Mouse (Mus musculus) lung, postnatal 4 days (tissue): ENCODE data around the gene Stk24.

Source experiments
- DNase-seq, 2 experiments: peaks; one replicate each; pipeline ENCODE4 v3.0.0; 2021

Stk24 gene

GRCm38 (mm10) chr14:121348256-121348655 is 31.6 kb downstream of the Stk24 start:
- DNase-seq: peak; percentile 81 to 90

- no peak for DNase-seq
These were observed 32.7 kb downstream of the Stk24 start for GRCm38 (mm10) chr14:121347134-121347533.

- peak; percentile 46 to 60 for DNase-seq
These were observed 33.2 kb downstream of the Stk24 start for GRCm38 (mm10) chr14:121346654-121347053.

GRCm38 (mm10) chr14:121346053-121346452 is 33.8 kb downstream of the Stk24 start:
- peak in 1 of 2 experiments; percentile 37 for DNase-seq

GRCm38 (mm10) chr14:121344928-121345327 is 34.9 kb downstream of the Stk24 start:
- no peak for DNase-seq

- no peak for DNase-seq
These were observed 36.9 kb downstream of the Stk24 start for GRCm38 (mm10) chr14:121342885-121343284.

GRCm38 (mm10) chr14:121339951-121340401 is 39.8 kb downstream of the Stk24 start:
- peak; percentile 44 to 57 for DNase-seq

- DNase-seq: peak; percentile 29 to 66
These were observed 40.8 kb downstream of the Stk24 start for GRCm38 (mm10) chr14:121338819-121339573.

- DNase-seq: no peak
These were observed 49.8 kb downstream of the Stk24 start for GRCm38 (mm10) chr14:121330090-121330408.

GRCm38 (mm10) chr14:121329401-121330089 is 50.3 kb downstream of the Stk24 start:
- DNase-seq: no peak

GRCm38 (mm10) chr14:121328878-121329277 is 50.9 kb downstream of the Stk24 start:
- no peak for DNase-seq

GRCm38 (mm10) chr14:121326432-121326831 is 53.4 kb downstream of the Stk24 start:
- no peak for DNase-seq

- DNase-seq: no peak
These were observed 55.1 kb downstream of the Stk24 start for GRCm38 (mm10) chr14:121324521-121325330.

- DNase-seq: no peak
These were observed 57.2 kb downstream of the Stk24 start for GRCm38 (mm10) chr14:121322641-121323040.

GRCm38 (mm10) chr14:121322150-121322549 is 57.7 kb downstream of the Stk24 start:
- DNase-seq: no peak

GRCm38 (mm10) chr14:121318382-121318781 is 61.4 kb downstream of the Stk24 start:
- DNase-seq: no peak

GRCm38 (mm10) chr14:121317312-121317671 is 62.5 kb downstream of the Stk24 start:
- DNase-seq: no peak

GRCm38 (mm10) chr14:121316631-121317311 is 63.0 kb downstream of the Stk24 start:
- DNase-seq: no peak

GRCm38 (mm10) chr14:121316136-121316535 is 63.7 kb downstream of the Stk24 start:
- no peak for DNase-seq

- DNase-seq: peak in 1 of 2 experiments; percentile 27
These were observed 64.9 kb downstream of the Stk24 start for GRCm38 (mm10) chr14:121314934-121315333.

GRCm38 (mm10) chr14:121313283-121313682 is 66.5 kb downstream of the Stk24 start:
- no peak for DNase-seq

GRCm38 (mm10) chr14:121311083-121311482 is 68.7 kb downstream of the Stk24 start:
- DNase-seq: no peak
